Mouse (Mus musculus) stomach, postnatal 0 days (tissue): ENCODE data around the gene Tmem80.

Experiments
- CTCF ChIP-seq: IDR thresholded peaks from 2 replicates; pipeline ENCODE4 v1.5.1; 2016; ENCODE audit warnings: antibody characterized with exemption, low read depth, mild to moderate bottlenecking, moderate library complexity
- EP300 ChIP-seq: optimal IDR thresholded peaks from 2 replicates; pipeline ENCODE3; 2016; ENCODE audit warnings: antibody characterized with exemption

- no peak; the same call in 1 of the 2 replicates for TF ChIP-seq CTCF
- TF ChIP-seq EP300, result no peak
Measured at GRCm38 (mm10) chr7:141327469-141328372, at the start of gene Tmem80, which contains the start of gene Deaf1.
